Mouse (Mus musculus) CH12.LX (cell line): ENCODE data around the gene Ift172. TPM values are rescaled to one million over a fixed set of nuclear protein-coding genes. Genes with fewer than 3 reads are reported as not detected.

Experiments used
- DNase-seq: peaks from one replicate; pipeline ENCODE4 v3.0.0-alpha.2; 2013; ENCODE audit errors: extremely low read depth
- H3K27ac ChIP-seq: 2 replicates; pipeline ENCODE4 v1.5.1; 2012; ENCODE audit warnings: low read depth, mild to moderate bottlenecking, control low read depth, moderate library complexity; ENCODE audit not compliant: insufficient read depth
- H3K27me3 ChIP-seq: replicated peaks from 2 replicates; pipeline ENCODE3; 2012; ENCODE audit warnings: inconsistent platforms
- H3K36me3 ChIP-seq, 2 experiments: replicated peaks in 1 of 2; 2 replicates each; pipeline versions ENCODE3 to v1.6.1; 2012; ENCODE audit warnings: inconsistent platforms in 1 of 2, low read length in 1 of 2, mild to moderate bottlenecking in 1 of 2, mixed read lengths in 1 of 2, moderate library complexity in 1 of 2; ENCODE audit not compliant: control insufficient read depth in 1 of 2, insufficient read depth in 1 of 2
- H3K4me1 ChIP-seq, 2 experiments: 2 replicates each; pipeline ENCODE4 v1.6.1; 2012; ENCODE audit warnings: inconsistent platforms in 1 of 2, moderate library complexity in 1 of 2; ENCODE audit not compliant: insufficient read depth in 2 of 2, control insufficient read depth in 1 of 2
- H3K4me2 ChIP-seq: 2 replicates; pipeline ENCODE4 v1.6.1; 2012; ENCODE audit warnings: low read depth, mild to moderate bottlenecking, control low read depth; ENCODE audit not compliant: poor library complexity, insufficient read depth, severe bottlenecking
- H3K4me3 ChIP-seq, 3 experiments: fragments of 150-350 bp in 1 of 3; sonication (generic) in 1 of 3; replicated peaks in 1 of 3; 2 replicates each; pipeline versions ENCODE3 to v1.5.1; 2011 to 2012; ENCODE audit warnings: low read depth in 2 of 3, low read length in 2 of 3, mild to moderate bottlenecking in 2 of 3, moderate library complexity in 2 of 3, control low read depth in 1 of 3, improper control_type of control experiment in 1 of 3, inconsistent platforms in 1 of 3, mixed read lengths in 1 of 3; ENCODE audit not compliant: poor library complexity in 1 of 3
- H3K79me2 ChIP-seq: replicated peaks from 2 replicates; pipeline ENCODE4 v1.6.1; 2012; ENCODE audit warnings: mild to moderate bottlenecking, moderate library complexity; ENCODE audit not compliant: control insufficient read depth, poor library complexity, insufficient read depth, severe bottlenecking; ENCODE audit errors: extremely low read depth
- H3K9ac ChIP-seq: 2 replicates; pipeline ENCODE4 v1.6.1; 2012; ENCODE audit warnings: low read depth, mild to moderate bottlenecking, control low read depth, moderate library complexity; ENCODE audit not compliant: insufficient read depth
- H3K9me3 ChIP-seq: replicated peaks from 2 replicates; pipeline ENCODE3; 2012; ENCODE audit warnings: low read length, inconsistent platforms, mixed read lengths
- CHD2 ChIP-seq: IDR thresholded peaks from 2 replicates; pipeline ENCODE4 v1.6.1; 2011; ENCODE audit warnings: low read length, improper control_type of control experiment
- CTCF ChIP-seq, 2 experiments: IDR thresholded peaks in 1 of 2; conservative IDR thresholded peaks in 1 of 2; 2 replicates each; pipeline ENCODE4 v1.5.1; 2011 to 2012; ENCODE audit warnings: low read depth in 2 of 2, low read length in 2 of 2, improper control_type of control experiment in 1 of 2, inconsistent platforms in 1 of 2, mild to moderate bottlenecking in 1 of 2, moderate library complexity in 1 of 2
- ELF1 ChIP-seq: IDR thresholded peaks from 2 replicates; pipeline ENCODE4 v1.6.1; 2014; ENCODE audit warnings: low read depth, mild to moderate bottlenecking, inconsistent platforms, low read length, improper control_type of control experiment
- EP300 ChIP-seq: IDR thresholded peaks from 2 replicates; pipeline ENCODE4 v1.6.1; 2011; ENCODE audit warnings: low read length, improper control_type of control experiment
- IRF4 ChIP-seq: IDR thresholded peaks from 2 replicates; pipeline ENCODE4 v1.6.1; 2014; ENCODE audit warnings: low read depth, mild to moderate bottlenecking, inconsistent platforms, low read length, improper control_type of control experiment
- JUND ChIP-seq: conservative IDR thresholded peaks from 2 replicates; pipeline ENCODE4 v1.6.1; 2011; ENCODE audit warnings: low read depth, low read length, improper control_type of control experiment
- KAT2A ChIP-seq: IDR thresholded peaks from 2 replicates; pipeline ENCODE4 v1.6.1; 2012; ENCODE audit warnings: low read length, improper control_type of control experiment, inconsistent platforms; ENCODE audit not compliant: insufficient replicate concordance
- MAZ ChIP-seq: IDR thresholded peaks from 2 replicates; pipeline ENCODE4 v1.6.1; 2012; ENCODE audit warnings: low read depth, mild to moderate bottlenecking, inconsistent platforms, low read length, improper control_type of control experiment, moderate library complexity
- MXI1 ChIP-seq: IDR thresholded peaks from 2 replicates; pipeline ENCODE4 v1.6.1; 2011; ENCODE audit warnings: mild to moderate bottlenecking, low read depth, low read length, improper control_type of control experiment
- MYC ChIP-seq: IDR thresholded peaks from 2 replicates; pipeline ENCODE4 v1.6.1; 2011; ENCODE audit warnings: low read depth, mild to moderate bottlenecking, improper control_type of control experiment, low read length
- NRF1 ChIP-seq: IDR thresholded peaks from 2 replicates; pipeline ENCODE4 v1.6.1; 2014; ENCODE audit warnings: low read depth, mild to moderate bottlenecking, inconsistent platforms, low read length, improper control_type of control experiment, moderate library complexity
- POLR2A ChIP-seq: IDR thresholded peaks from 2 replicates; pipeline ENCODE4 v1.6.1; 2011; ENCODE audit warnings: low read depth, mild to moderate bottlenecking, improper control_type of control experiment, low read length
- POLR2AphosphoS2 ChIP-seq: IDR thresholded peaks from 2 replicates; pipeline ENCODE4 v1.6.1; 2011; ENCODE audit warnings: low read depth, low read length, improper control_type of control experiment
- SIN3A ChIP-seq: IDR thresholded peaks from 2 replicates; pipeline ENCODE4 v1.6.1; 2012; ENCODE audit warnings: low read length, improper control_type of control experiment, inconsistent platforms
- TBP ChIP-seq: conservative IDR thresholded peaks from 2 replicates; pipeline ENCODE4 v1.6.1; 2011; ENCODE audit warnings: low read depth, low read length, improper control_type of control experiment
- TCF12 ChIP-seq: IDR thresholded peaks from 2 replicates; pipeline ENCODE4 v1.6.1; 2014; ENCODE audit warnings: low read depth, mild to moderate bottlenecking, inconsistent platforms, low read length, improper control_type of control experiment
- USF1 ChIP-seq: IDR thresholded peaks from 2 replicates; pipeline ENCODE4 v1.6.1; 2014; ENCODE audit warnings: low read depth, mild to moderate bottlenecking, inconsistent platforms, low read length, improper control_type of control experiment
- USF2 ChIP-seq: conservative IDR thresholded peaks from 2 replicates; pipeline ENCODE4 v1.6.1; 2011; ENCODE audit warnings: low read depth, low read length, improper control_type of control experiment
- ZMIZ1 ChIP-seq: IDR thresholded peaks from 2 replicates; pipeline ENCODE4 v1.6.1; 2012; ENCODE audit warnings: low read depth, mild to moderate bottlenecking, inconsistent platforms, low read length, improper control_type of control experiment
- dilution Hi-C: fragments of 300-500 bp; cut with MboI; formaldehyde crosslinking; loops from 2 replicates; pipeline ENCODE4 v1.14.3; 2020; ENCODE audit warnings: low sequenced_read_pairs; ENCODE audit not compliant: extremely low pct_unique_long_range_greater_than_20kb, extremely low pct_ligation_motif_present
- in situ Hi-C: fragments of 300-500 bp; cut with MboI; formaldehyde crosslinking; loops from 3 replicates; pipeline ENCODE4 v1.14.3; 2019; ENCODE audit warnings: low sequenced_read_pairs, low pct_ligation_motif_present, low pct_unique_long_range_greater_than_20kb, mixed read lengths
- polyA plus RNA-seq: library from polyadenylated mRNA; unstranded; fragments of >175 nt; gene quantifications from 2 replicates; pipeline ENCODE4 v1.2.1, GENCODE M21; 2012; ENCODE audit warnings: low read depth; ENCODE audit not compliant: insufficient read length
- total RNA-seq, 2 experiments: library from RNA; depleted of rRNA; stranded (reverse); fragments of 300-350 nt in 1 of 2; fragments of >200 nt in 1 of 2; gene quantifications; 2 replicates each; pipeline ENCODE4 v1.2.3; 2012 to 2014

The Ift172 gene
- total and polyA plus RNA-seq, 3 experiments: 6.1 to 21.5 (median 8.5) TPM

- Histone ChIP-seq H3K4me1 (peaks cover 0 to 11% of the 10 kb centered on the region in 2 experiments; a peak in 1 of 4 replicates), H3K9ac (no peak overlapping the region), H3K79me2 (no peaks in the 10 kb centered on the region), H3K4me3 (no peak overlapping the region), H3K4me2 (no peak overlapping the region), H3K9me3 (no peaks in the 10 kb centered on the region), H3K36me3 (peaks cover 63 to 91% of the 10 kb centered on the region in 2 experiments), H3K27ac (no peak overlapping the region), H3K27me3 (no peaks in the 10 kb centered on the region)
- DNase-seq: no peak
- TF ChIP-seq EP300: no peak
- TF ChIP-seq TCF12: no peak
- TF ChIP-seq CTCF (conservative IDR thresholded peaks at IDR 0.05 in 1 of 2, IDR thresholded peaks at IDR 0.05 in 1 of 2; ENCODE audit: low read depth in 2 of 2, low read length in 2 of 2): peak in 1 of 2 experiments; percentile 13; a peak in 1 of 4 replicates
- dilution Hi-C loops: no loop called here
- in situ Hi-C loops: no loop called here
Measured at GRCm38 (mm10) chr5:31252795-31253545, 37.9 kb downstream of the Ift172 start.

- H3K4me2 ChIP-seq: peak overlapping the region; percentile 30; the same call in 1 of the 2 replicates
- peak overlapping the region; percentile 3 to 60 (median 54) for H3K4me3 ChIP-seq
- TF ChIP-seq MXI1: no peak
- in situ Hi-C loops (no loop called here), dilution Hi-C loops (no loop called here)
- H3K36me3 ChIP-seq: peaks cover 70 to 91% of the 10 kb centered on the region in 2 experiments
- H3K4me1 ChIP-seq: peaks cover 0 to 11% of the 10 kb centered on the region in 2 experiments; a peak in 1 of 4 replicates
- no peak overlapping the region for H3K27ac ChIP-seq
- no peaks in the 10 kb centered on the region for H3K27me3 ChIP-seq
- no peaks in the 10 kb centered on the region for H3K9me3 ChIP-seq
- H3K79me2 ChIP-seq: no peaks in the 10 kb centered on the region
- DNase-seq: peak; percentile 6
- H3K9ac ChIP-seq: no peak overlapping the region
Measured at GRCm38 (mm10) chr5:31252151-31252550, 38.8 kb downstream of the Ift172 start.

GRCm38 (mm10) chr5:31251541-31252101, 39.3 kb downstream of the Ift172 start, which contains the start of gene Krtcap3:
Gene Krtcap3, plus strand, starts transcription at chr5:31251691.
- dilution Hi-C loops (no loop called here), in situ Hi-C loops (no loop called here)
- TF ChIP-seq MYC (0 out of 2 replicates have a peak, but pooled peaks have one; percentile 10), IRF4 (no peak), CHD2 (peak; percentile 19; the same call in 1 of the 2 replicates), USF2 (no peak), SIN3A (no peak), TCF12 (0 out of 2 replicates have a peak, but pooled peaks have one; percentile 30), ELF1 (peak; percentile 12; the same call in 1 of the 2 replicates), TBP (no peak), MXI1 (peak; percentile 35; the same call in 1 of the 2 replicates), NRF1 (peak; percentile 52), MAZ (0 out of 2 replicates have a peak, but pooled peaks have one; percentile 49), USF1 (no peak), KAT2A (no peak), ZMIZ1 (no peak), POLR2A (peak; percentile 39; the same call in 1 of the 2 replicates), POLR2AphosphoS2 (peak; percentile 63; the same call in 1 of the 2 replicates), JUND (no peak)
- no peaks in the 10 kb centered on the region for H3K27me3 ChIP-seq
- H3K9me3 ChIP-seq: no peaks in the 10 kb centered on the region
- H3K27ac ChIP-seq: no peak within 1 kb of the TSS
- H3K4me2 ChIP-seq: peak within 1 kb of the TSS; percentile 30; the same call in 1 of the 2 replicates
- peaks cover 72 to 93% of the 10 kb centered on the region in 2 experiments for H3K36me3 ChIP-seq
- peaks cover 0 to 11% of the 10 kb centered on the region in 2 experiments; a peak in 1 of 4 replicates for H3K4me1 ChIP-seq
- no peak within 1 kb of the TSS for H3K9ac ChIP-seq
- no peaks in the 10 kb centered on the region for H3K79me2 ChIP-seq
- peak within 1 kb of the TSS; percentile 30 to 60 (median 54) for H3K4me3 ChIP-seq
- peak; percentile 40 for DNase-seq
